Mouse (Mus musculus): ENCODE measurements around the gene Foxs1.

DNA sequence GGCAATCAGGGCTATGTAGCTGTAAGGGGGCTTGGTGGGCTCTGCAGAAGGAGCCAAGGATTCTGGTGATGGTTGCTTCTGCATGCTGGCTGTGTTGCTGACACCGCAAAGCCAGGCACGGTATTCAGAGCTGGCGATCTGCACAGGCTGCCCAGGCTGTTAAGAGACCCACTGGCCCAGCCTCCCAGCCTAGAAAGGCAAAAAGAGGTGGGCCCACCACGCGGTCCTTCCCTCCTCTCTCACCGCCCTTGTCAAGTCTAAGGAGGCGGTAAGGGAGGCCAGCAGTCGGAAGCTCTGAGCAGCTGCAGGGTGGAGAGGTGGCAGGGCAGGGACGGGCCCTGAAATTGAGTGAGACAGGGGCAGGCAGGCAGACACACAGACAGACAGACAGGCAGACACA lies at the start of gene Foxs1:
- TF ChIP-seq CTCF (IDR thresholded peaks at IDR 0.05; ENCODE audit: extremely low read depth, insufficient read depth, low read length): no peak
- TF ChIP-seq POLR2A (IDR thresholded peaks at IDR 0.05; ENCODE audit: extremely low read depth, insufficient read depth, low read length): no peak

All from cortical plate, adult 2 months (tissue).